Mouse (Mus musculus) heart, postnatal 0 days (tissue): ENCODE measurements around the gene Rbfox2. TPM values are rescaled to one million over a fixed set of nuclear protein-coding genes. Genes with fewer than 3 reads are reported as not detected.
A peak's percentile ranks its signal among the peaks of the same experiment; 100 is the strongest.

Experiments
- ATAC-seq: fragments of 200-750 bp; cut with Nextera tagmentation; 2 replicates; pipeline ENCODE4 v1.8.0; 2017; ENCODE audit warnings: low read depth, moderate number of reproducible peaks, moderate library complexity; ENCODE audit not compliant: insufficient read depth
- DNase-seq: peaks from one replicate; pipeline ENCODE4 v3.0.0-alpha.2; 2016; ENCODE audit warnings: low spot score
- H3K27ac ChIP-seq: fragments of 300-500 bp; sonication (generic); 2 replicates; pipeline ENCODE4 v1.5.1; 2014; ENCODE audit warnings: low read depth, mild to moderate bottlenecking
- H3K27me3 ChIP-seq: fragments of 300-500 bp; sonication (generic); 2 replicates; pipeline ENCODE4 v1.6.1; 2014; ENCODE audit warnings: low read length, mixed read lengths; ENCODE audit not compliant: control insufficient read depth, insufficient read depth
- H3K36me3 ChIP-seq: fragments of 300-500 bp; sonication (generic); replicated peaks from 2 replicates; pipeline ENCODE4 v1.6.1; 2014; ENCODE audit warnings: low read length, mixed read lengths; ENCODE audit not compliant: control insufficient read depth, insufficient read depth
- H3K4me1 ChIP-seq: fragments of 300-500 bp; sonication (generic); 2 replicates; pipeline ENCODE4 v1.6.1; 2014; ENCODE audit warnings: antibody characterized with exemption; ENCODE audit not compliant: control insufficient read depth, insufficient read depth
- H3K4me2 ChIP-seq: fragments of 300-500 bp; sonication (generic); 2 replicates; pipeline ENCODE4 v1.6.1; 2014; ENCODE audit warnings: low read depth, mild to moderate bottlenecking, low read length, moderate library complexity
- H3K4me3 ChIP-seq: fragments of 300-500 bp; sonication (generic); 2 replicates; pipeline ENCODE4 v1.5.1; 2014; ENCODE audit warnings: low read depth, low read length
- H3K9ac ChIP-seq: fragments of 300-500 bp; sonication (generic); replicated peaks from 2 replicates; pipeline ENCODE4 v1.6.1; 2014; ENCODE audit warnings: low read depth, low read length, mixed read lengths
- H3K9me3 ChIP-seq: fragments of 300-500 bp; sonication (generic); replicated peaks from 2 replicates; pipeline ENCODE4 v1.6.1; 2016; ENCODE audit warnings: low read length; ENCODE audit not compliant: control insufficient read depth
- CTCF ChIP-seq: IDR thresholded peaks from 2 replicates; pipeline ENCODE4 v1.5.1; 2016; ENCODE audit warnings: antibody characterized with exemption, control low read depth, low read depth
- EP300 ChIP-seq: IDR thresholded peaks from 2 replicates; pipeline ENCODE4 v1.6.1; 2016; ENCODE audit warnings: antibody characterized with exemption, low read depth
- WGBS: fragments of 180-500 bp; shearing (Covaris S2); extraction: QIAGEN DNeasy Blood & Tissue Kit; methylation state at CpG from one replicate; pipeline ENCODE4 v1.1.7; 2014; 5-methylcytosine and 5-hydroxymethylcytosine counted together
- polyA plus RNA-seq: library from polyadenylated mRNA; unstranded; fragments of >200 nt; fragmentation: Nextera tagmentation; extraction: Ambion mirVana; gene quantifications from 2 replicates; pipeline ENCODE4 v1.2.1, GENCODE M21; 2015
- total RNA-seq: library from RNA; depleted of rRNA; stranded (reverse); fragments of >200 nt; gene quantifications from 2 replicates; pipeline ENCODE4 v1.2.3, GENCODE M21; 2014; ENCODE audit warnings: low replicate concordance

The Rbfox2 gene
- total and polyA plus RNA-seq, 2 experiments from 2014 or later = 49.1 to 143 TPM

- H3K4me1 ChIP-seq = peaks cover 44% of the 10 kb centered on the region
- H3K4me2 ChIP-seq = peak overlapping the region; percentile 3; the same call in 1 of the 2 replicates
- no peak overlapping the region for H3K4me3 ChIP-seq
- peak overlapping the region; percentile 99 for H3K27ac ChIP-seq
- 13% methylated on average over 2 of the region's 2 CpGs for WGBS
- peak overlapping the region; percentile 62 for H3K9ac ChIP-seq
- ATAC-seq = peak; percentile 52; the same call in 1 of the 2 replicates
- no peaks in the 10 kb centered on the region for H3K9me3 ChIP-seq
- DNase-seq = peak; percentile 74
- no peaks in the 10 kb centered on the region for H3K27me3 ChIP-seq
- TF ChIP-seq CTCF (no peak), EP300 (no peak)
- H3K36me3 ChIP-seq = no peaks in the 10 kb centered on the region
These were observed 269.9 kb downstream of the Rbfox2 start for GRCm38 (mm10) chr15:77036989-77037277.

DNA sequence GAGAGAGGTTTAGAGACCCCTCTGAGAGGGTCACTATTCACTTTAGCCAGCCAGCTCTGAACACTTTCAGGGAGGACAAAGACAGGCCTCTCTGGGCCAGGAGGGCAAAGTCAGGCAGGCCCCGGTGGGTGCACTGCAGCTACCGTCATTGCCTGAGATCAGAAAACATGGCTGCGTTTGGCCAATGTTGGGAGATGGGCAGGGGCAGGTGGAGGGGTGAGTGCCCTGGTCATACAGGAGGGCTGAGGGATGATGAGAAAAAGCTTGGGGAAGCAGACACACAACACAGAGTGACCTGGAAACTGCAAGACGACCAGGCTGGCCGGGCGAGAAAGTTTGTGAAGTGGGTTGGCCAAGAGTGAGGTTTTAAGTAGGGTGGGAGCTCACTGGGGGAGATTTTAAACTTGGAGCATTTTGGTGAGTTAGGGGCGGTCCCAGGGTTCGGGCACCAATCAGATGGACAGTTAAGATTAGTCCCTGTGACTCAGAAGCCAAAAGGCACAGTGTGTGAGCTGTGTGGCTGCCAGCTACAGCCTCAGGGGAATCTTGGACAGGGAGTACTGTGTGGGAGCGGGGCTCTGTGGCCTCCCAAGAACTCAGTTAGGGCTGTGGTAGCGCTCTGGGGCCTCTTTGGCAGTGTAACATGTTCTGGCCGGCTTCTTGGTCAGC lies 270.4 kb downstream of the Rbfox2 start:
- DNase-seq (no peak), ATAC-seq (peak; percentile 67)
- no peaks in the 10 kb centered on the region for H3K36me3 ChIP-seq
- H3K4me2 ChIP-seq = 0 out of 2 replicates have a peak overlapping the region, but pooled peaks have one; percentile 3
- TF ChIP-seq EP300 = no peak; the same call in 1 of the 2 replicates
- TF ChIP-seq CTCF = no peak
- H3K4me1 ChIP-seq = peaks cover 44% of the 10 kb centered on the region
- no peaks in the 10 kb centered on the region for H3K27me3 ChIP-seq
- peak overlapping the region; percentile 62 for H3K9ac ChIP-seq
- no peaks in the 10 kb centered on the region for H3K9me3 ChIP-seq
- peak overlapping the region; percentile 99 for H3K27ac ChIP-seq
- H3K4me3 ChIP-seq = no peak overlapping the region
- WGBS = 27% methylated on average over 11 of the region's 11 CpGs

- TF ChIP-seq EP300 (no peak), CTCF (no peak)
- 76% methylated on average over 3 of the region's 3 CpGs for WGBS
These were observed 271.2 kb downstream of the Rbfox2 start for GRCm38 (mm10) chr15:77035643-77036042.

GRCm38 (mm10) chr15:77034526-77034925 lies 272.3 kb downstream of the Rbfox2 start:
- TF ChIP-seq CTCF (no peak), EP300 (no peak)
- no peaks in the 10 kb centered on the region for H3K36me3 ChIP-seq
- H3K9me3 ChIP-seq = no peaks in the 10 kb centered on the region
- DNase-seq = no peak
- ATAC-seq = no peak
- H3K4me1 ChIP-seq = peaks cover 38% of the 10 kb centered on the region
- H3K4me3 ChIP-seq = no peak overlapping the region
- 0 out of 2 replicates have a peak overlapping the region, but pooled peaks have one; percentile 99 for H3K27ac ChIP-seq
- 77% methylated on average over 6 of the region's 6 CpGs for WGBS
- no peaks in the 10 kb centered on the region for H3K27me3 ChIP-seq
- no peak overlapping the region for H3K9ac ChIP-seq
- no peak overlapping the region for H3K4me2 ChIP-seq

More at GRCm38 (mm10) chr15:77035643-77036042, 271.2 kb downstream of the Rbfox2 start:
- DNase-seq = no peak
- no peaks in the 10 kb centered on the region for H3K9me3 ChIP-seq
- H3K9ac ChIP-seq = peak overlapping the region; percentile 62; the same call in 1 of the 2 replicates
- no peak for ATAC-seq
- no peaks in the 10 kb centered on the region for H3K27me3 ChIP-seq
- H3K36me3 ChIP-seq = no peaks in the 10 kb centered on the region
- no peak overlapping the region for H3K4me3 ChIP-seq
- no peak overlapping the region for H3K4me2 ChIP-seq
- peaks cover 43% of the 10 kb centered on the region for H3K4me1 ChIP-seq
- peak overlapping the region; percentile 99 for H3K27ac ChIP-seq

DNA sequence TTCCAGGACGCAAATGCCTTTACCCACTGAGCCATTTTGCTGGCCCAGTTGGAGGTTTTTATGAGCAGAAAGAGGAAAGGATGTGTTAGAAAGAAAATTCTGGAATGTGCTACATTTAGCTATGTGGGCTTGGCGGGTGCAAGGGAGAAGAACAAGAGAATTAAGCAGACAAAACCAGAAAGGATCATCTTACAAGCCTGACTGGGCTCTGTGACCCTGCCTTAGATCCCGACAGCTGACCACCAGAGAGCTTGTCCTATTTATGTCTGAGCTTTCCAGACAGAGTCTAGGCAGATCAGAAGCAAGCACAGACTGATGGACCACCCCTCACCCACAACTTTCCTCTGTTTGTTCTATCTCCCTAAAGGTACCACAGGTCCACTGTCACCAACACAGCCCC lies 275.5 kb downstream of the Rbfox2 start:
- H3K27ac ChIP-seq = no peak overlapping the region
- H3K9me3 ChIP-seq = no peaks in the 10 kb centered on the region
- no peak overlapping the region for H3K4me2 ChIP-seq
- ATAC-seq = no peak
- no peak overlapping the region for H3K4me3 ChIP-seq
- H3K27me3 ChIP-seq = no peaks in the 10 kb centered on the region
- TF ChIP-seq EP300 (no peak), CTCF (no peak)
- peaks cover 32% of the 10 kb centered on the region for H3K4me1 ChIP-seq
- WGBS = 60% methylated on average over 3 of the region's 3 CpGs
- no peaks in the 10 kb centered on the region for H3K36me3 ChIP-seq
- DNase-seq = no peak
- no peak overlapping the region; the same call in 1 of the 2 replicates for H3K9ac ChIP-seq
